Mouse (Mus musculus) hindbrain, embryonic 12.5 days (tissue): ENCODE results near the gene Espn. TPM values are rescaled to one million over a fixed set of nuclear protein-coding genes. Genes with fewer than 3 reads are reported as not detected.
A peak's percentile ranks its signal among the peaks of the same experiment; 100 is the strongest.

Source experiments
- ATAC-seq: fragments of 200-750 bp; cut with Nextera tagmentation; 2 replicates; pipeline ENCODE4 v1.8.0; 2017; ENCODE audit warnings: moderate TSS enrichment; ENCODE audit not compliant: low FRiP score
- H3K27ac ChIP-seq: fragments of 300-500 bp; sonication (generic); 2 replicates; pipeline ENCODE4 v1.5.1; 2016; ENCODE audit warnings: mild to moderate bottlenecking
- H3K27me3 ChIP-seq: fragments of 300-500 bp; sonication (generic); 2 replicates; pipeline ENCODE4 v1.6.1; 2016; ENCODE audit warnings: mild to moderate bottlenecking
- H3K36me3 ChIP-seq: fragments of 300-500 bp; sonication (generic); 2 replicates; pipeline ENCODE4 v1.6.1; 2016; ENCODE audit warnings: mild to moderate bottlenecking
- H3K4me1 ChIP-seq: fragments of 300-500 bp; sonication (generic); 2 replicates; pipeline ENCODE4 v1.6.1; 2016
- H3K4me2 ChIP-seq: fragments of 300-500 bp; sonication (generic); replicated peaks from 2 replicates; pipeline ENCODE4 v1.6.1; 2016; ENCODE audit warnings: mild to moderate bottlenecking
- H3K4me3 ChIP-seq: fragments of 300-500 bp; sonication (generic); 2 replicates; pipeline ENCODE4 v1.5.1; 2016; ENCODE audit warnings: mild to moderate bottlenecking
- H3K9ac ChIP-seq: fragments of 300-500 bp; sonication (generic); 2 replicates; pipeline ENCODE4 v1.6.1; 2016; ENCODE audit warnings: mild to moderate bottlenecking, moderate library complexity
- H3K9me3 ChIP-seq: fragments of 300-500 bp; sonication (generic); replicated peaks from 2 replicates; pipeline ENCODE4 v1.6.1; 2016; ENCODE audit warnings: mild to moderate bottlenecking
- WGBS: fragments of 180-500 bp; shearing (Covaris S2); methylation state at CpG from one replicate; pipeline ENCODE4 v1.1.7; 2016; 5-methylcytosine and 5-hydroxymethylcytosine counted together
- polyA plus RNA-seq: library from polyadenylated mRNA; unstranded; fragments of >200 nt; fragmentation: Nextera tagmentation; extraction: Ambion mirVana; gene quantifications from 2 replicates; pipeline ENCODE4 v1.2.1, GENCODE M21; 2016

Gene Espn
- polyA plus RNA-seq, 1 experiment from 2014 or later: 2.3 TPM

DNA sequence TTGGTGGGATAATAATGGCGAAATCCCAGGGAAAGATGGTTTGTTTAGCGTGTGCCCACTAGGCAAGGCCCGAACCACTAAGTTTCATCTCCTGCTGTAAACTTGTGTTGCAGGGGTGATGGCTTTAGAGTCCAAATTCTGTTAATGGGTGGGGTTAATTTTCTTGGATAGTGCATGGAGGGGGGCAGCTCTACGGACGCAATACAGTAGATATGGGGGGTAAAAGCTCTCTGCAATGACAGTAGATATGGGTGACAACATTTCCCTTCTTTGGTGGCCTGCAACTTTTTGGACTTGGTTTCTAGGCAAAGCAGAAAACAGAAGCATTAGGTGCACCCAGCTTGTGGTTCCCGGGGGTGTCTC lies 25.0 kb upstream of the Espn start:
- peaks cover 54% of the 10 kb centered on the region for H3K27me3 ChIP-seq
- H3K4me3 ChIP-seq: peak overlapping the region; percentile 73
- 71% methylated on average over 6 of the region's 6 CpGs for WGBS
- no peaks in the 10 kb centered on the region for H3K36me3 ChIP-seq
- no peaks in the 10 kb centered on the region for H3K9me3 ChIP-seq
- ATAC-seq: no peak
- H3K9ac ChIP-seq: peak overlapping the region; percentile 83
- peaks cover 27% of the 10 kb centered on the region for H3K4me1 ChIP-seq
- no peak overlapping the region for H3K27ac ChIP-seq
- H3K4me2 ChIP-seq: peak overlapping the region; percentile 95

- peaks cover 54% of the 10 kb centered on the region for H3K27me3 ChIP-seq
- ATAC-seq: no peak
- H3K36me3 ChIP-seq: no peaks in the 10 kb centered on the region
- no peak overlapping the region for H3K4me3 ChIP-seq
- peaks cover 1% of the 10 kb centered on the region; the same call in 1 of the 2 replicates for H3K9me3 ChIP-seq
- no peak overlapping the region for H3K27ac ChIP-seq
- peaks cover 27% of the 10 kb centered on the region for H3K4me1 ChIP-seq
- H3K9ac ChIP-seq: no peak overlapping the region
- no peak overlapping the region for H3K4me2 ChIP-seq
- 78% methylated on average over 3 of the region's 3 CpGs for WGBS
These were observed 24.5 kb upstream of the Espn start for GRCm38 (mm10) chr4:152176638-152177037.

DNA sequence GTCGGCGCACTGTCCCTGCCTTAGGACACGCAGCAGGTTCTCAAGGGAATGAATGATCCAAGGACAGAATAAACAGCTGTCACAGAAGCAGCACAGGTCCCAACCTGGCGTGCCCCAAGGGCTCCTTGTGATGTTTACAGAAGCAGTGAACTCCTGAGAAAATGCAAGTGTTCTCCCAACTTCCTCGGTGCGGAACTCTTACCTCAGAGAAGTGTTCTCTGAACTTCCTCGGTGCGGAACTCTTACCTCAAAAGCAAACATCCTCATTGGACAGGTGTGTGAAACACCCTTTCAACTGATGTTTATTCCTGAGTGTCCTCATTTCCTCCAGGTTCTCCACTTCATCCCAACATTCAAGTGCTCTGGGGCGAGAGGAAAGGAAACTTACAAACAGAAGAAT lies 21.8 kb upstream of the Espn start:
- Histone ChIP-seq H3K27me3 (peaks cover 56% of the 10 kb centered on the region), H3K4me2 (no peak overlapping the region), H3K4me3 (no peak overlapping the region), H3K9me3 (peaks cover 3% of the 10 kb centered on the region; the same call in 1 of the 2 replicates), H3K27ac (no peak overlapping the region), H3K36me3 (no peaks in the 10 kb centered on the region), H3K9ac (no peak overlapping the region), H3K4me1 (peaks cover 11% of the 10 kb centered on the region)
- ATAC-seq: no peak
- 90% methylated on average over 9 of the region's 9 CpGs for WGBS

- Histone ChIP-seq H3K4me2 (no peak overlapping the region), H3K9ac (no peak overlapping the region), H3K4me3 (no peak overlapping the region), H3K27ac (no peak overlapping the region), H3K9me3 (peaks cover 3% of the 10 kb centered on the region; the same call in 1 of the 2 replicates), H3K27me3 (peaks cover 55% of the 10 kb centered on the region), H3K4me1 (0 out of 2 replicates have a peak, but pooled peaks cover 3% of the 10 kb centered on the region), H3K36me3 (no peaks in the 10 kb centered on the region)
- ATAC-seq: no peak
- WGBS: 0% methylated on average over 5 of the region's 5 CpGs
These were observed 20.9 kb upstream of the Espn start for GRCm38 (mm10) chr4:152173041-152173440.

- no peak overlapping the region for H3K4me3 ChIP-seq
- ATAC-seq: no peak
- no peaks in the 10 kb centered on the region for H3K4me1 ChIP-seq
- H3K9me3 ChIP-seq: peaks cover 3% of the 10 kb centered on the region; the same call in 1 of the 2 replicates
- no peak overlapping the region for H3K9ac ChIP-seq
- H3K27ac ChIP-seq: no peak overlapping the region
- WGBS: 88% methylated on average over 6 of the region's 6 CpGs
- H3K4me2 ChIP-seq: no peak overlapping the region
- peaks cover 52% of the 10 kb centered on the region for H3K27me3 ChIP-seq
- H3K36me3 ChIP-seq: no peaks in the 10 kb centered on the region
These were observed 19.4 kb upstream of the Espn start for GRCm38 (mm10) chr4:152171543-152171942.

GRCm38 (mm10) chr4:152170286-152170685 lies 18.1 kb upstream of the Espn start:
- Histone ChIP-seq H3K4me2 (no peak overlapping the region), H3K4me1 (no peaks in the 10 kb centered on the region), H3K27me3 (peaks cover 46% of the 10 kb centered on the region), H3K4me3 (no peak overlapping the region), H3K9me3 (peaks cover 3% of the 10 kb centered on the region; the same call in 1 of the 2 replicates), H3K9ac (no peak overlapping the region), H3K27ac (no peak overlapping the region), H3K36me3 (no peaks in the 10 kb centered on the region)
- ATAC-seq: no peak
- 80% methylated on average over 10 of the region's 10 CpGs for WGBS

GRCm38 (mm10) chr4:152169103-152169502 lies 16.9 kb upstream of the Espn start:
- peaks cover 3% of the 10 kb centered on the region; the same call in 1 of the 2 replicates for H3K9me3 ChIP-seq
- H3K27me3 ChIP-seq: peaks cover 39% of the 10 kb centered on the region
- H3K27ac ChIP-seq: no peak overlapping the region
- no peak overlapping the region for H3K4me3 ChIP-seq
- H3K4me1 ChIP-seq: no peaks in the 10 kb centered on the region
- no peak for ATAC-seq
- H3K36me3 ChIP-seq: no peaks in the 10 kb centered on the region
- H3K9ac ChIP-seq: no peak overlapping the region
- no peak overlapping the region for H3K4me2 ChIP-seq
- WGBS: 83% methylated on average over 7 of the region's 7 CpGs

DNA sequence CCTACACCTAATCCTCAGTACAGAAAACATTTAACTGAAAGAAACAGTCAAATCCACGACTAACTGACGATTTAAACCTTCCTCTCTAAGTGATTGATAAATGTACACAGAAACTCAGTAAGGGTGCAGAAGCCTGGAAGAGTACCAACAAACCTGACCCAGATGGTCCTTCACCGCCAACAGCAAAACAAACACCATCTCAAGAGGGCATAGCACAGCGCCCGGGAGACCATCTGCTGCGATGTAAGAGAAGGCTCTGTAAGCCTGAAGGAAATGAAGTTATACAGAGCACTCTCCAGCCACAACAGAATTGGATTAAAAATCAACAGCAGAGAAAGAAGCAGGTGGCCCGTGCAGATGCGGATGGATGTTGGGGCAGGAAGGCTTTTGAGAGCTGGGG lies 15.9 kb upstream of the Espn start:
- Histone ChIP-seq H3K36me3 (no peaks in the 10 kb centered on the region), H3K4me3 (no peak overlapping the region), H3K27me3 (peaks cover 35% of the 10 kb centered on the region), H3K4me1 (no peaks in the 10 kb centered on the region), H3K27ac (no peak overlapping the region), H3K4me2 (no peak overlapping the region), H3K9ac (no peak overlapping the region), H3K9me3 (peaks cover 3% of the 10 kb centered on the region; the same call in 1 of the 2 replicates)
- ATAC-seq: no peak
- 56% methylated on average over 8 of the region's 8 CpGs for WGBS

- no peak overlapping the region for H3K27ac ChIP-seq
- 28% methylated on average over 22 of the region's 22 CpGs for WGBS
- no peaks in the 10 kb centered on the region for H3K4me1 ChIP-seq
- no peaks in the 10 kb centered on the region for H3K36me3 ChIP-seq
- H3K4me3 ChIP-seq: no peak overlapping the region
- peaks cover 54% of the 10 kb centered on the region for H3K27me3 ChIP-seq
- no peak for ATAC-seq
- H3K9ac ChIP-seq: no peak overlapping the region
- no peaks in the 10 kb centered on the region for H3K9me3 ChIP-seq
- no peak overlapping the region for H3K4me2 ChIP-seq
These were observed 13.1 kb upstream of the Espn start for GRCm38 (mm10) chr4:152165036-152165931.

GRCm38 (mm10) chr4:152162748-152163147 lies 10.6 kb upstream of the Espn start:
- no peak for ATAC-seq
- no peaks in the 10 kb centered on the region for H3K9me3 ChIP-seq
- H3K9ac ChIP-seq: no peak overlapping the region
- H3K36me3 ChIP-seq: no peaks in the 10 kb centered on the region
- peaks cover 16% of the 10 kb centered on the region for H3K4me1 ChIP-seq
- H3K27ac ChIP-seq: no peak overlapping the region
- H3K4me2 ChIP-seq: no peak overlapping the region
- no peak overlapping the region for H3K4me3 ChIP-seq
- peaks cover 68% of the 10 kb centered on the region for H3K27me3 ChIP-seq
- WGBS: 94% methylated on average over 2 of the region's 2 CpGs

DNA sequence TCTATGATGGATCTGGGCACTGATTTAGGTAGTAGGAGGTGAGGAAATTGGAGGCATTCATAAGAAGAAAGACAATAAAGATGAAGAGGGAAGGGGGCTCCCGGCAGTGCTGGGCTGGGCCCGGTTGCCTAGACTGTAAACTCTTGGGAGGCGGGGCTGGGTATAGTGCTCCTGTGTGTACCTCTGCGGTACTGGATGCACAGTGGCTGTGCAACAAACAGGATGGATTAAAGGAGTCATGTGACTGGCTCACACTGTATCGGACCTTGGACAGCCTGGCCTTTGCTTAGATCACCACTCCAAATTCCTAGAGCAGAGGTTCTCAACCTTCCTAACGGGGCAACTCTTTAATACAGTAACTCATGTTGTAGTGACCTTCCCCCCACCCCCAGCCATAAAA lies 9.4 kb upstream of the Espn start:
- peaks cover 74% of the 10 kb centered on the region for H3K27me3 ChIP-seq
- no peak overlapping the region for H3K9ac ChIP-seq
- no peak overlapping the region for H3K27ac ChIP-seq
- H3K36me3 ChIP-seq: no peaks in the 10 kb centered on the region
- no peak for ATAC-seq
- H3K9me3 ChIP-seq: no peaks in the 10 kb centered on the region
- peaks cover 16% of the 10 kb centered on the region for H3K4me1 ChIP-seq
- H3K4me2 ChIP-seq: no peak overlapping the region
- no peak overlapping the region for H3K4me3 ChIP-seq
- WGBS: 80% methylated on average over 6 of the region's 6 CpGs

GRCm38 (mm10) chr4:152160748-152161147 lies 8.6 kb upstream of the Espn start:
- Histone ChIP-seq H3K9me3 (no peaks in the 10 kb centered on the region), H3K9ac (no peak overlapping the region), H3K27me3 (peaks cover 78% of the 10 kb centered on the region), H3K4me1 (peaks cover 16% of the 10 kb centered on the region), H3K27ac (no peak overlapping the region), H3K36me3 (no peaks in the 10 kb centered on the region), H3K4me3 (no peak overlapping the region), H3K4me2 (no peak overlapping the region)
- WGBS: 51% methylated on average over 4 of the region's 4 CpGs
- no peak for ATAC-seq

GRCm38 (mm10) chr4:152159285-152159678 lies 7.1 kb upstream of the Espn start:
- peaks cover 86% of the 10 kb centered on the region for H3K27me3 ChIP-seq
- peak overlapping the region; percentile 21; the same call in 1 of the 2 replicates for H3K4me2 ChIP-seq
- H3K4me3 ChIP-seq: peak overlapping the region; percentile 16
- peak overlapping the region; percentile 38; the same call in 1 of the 2 replicates for H3K9ac ChIP-seq
- peaks cover 16% of the 10 kb centered on the region for H3K4me1 ChIP-seq
- no peaks in the 10 kb centered on the region for H3K9me3 ChIP-seq
- H3K36me3 ChIP-seq: no peaks in the 10 kb centered on the region
- H3K27ac ChIP-seq: no peak overlapping the region
- 2% methylated on average over 19 of the region's 19 CpGs for WGBS
- ATAC-seq: no peak
